Mouse (Mus musculus) embryonic fibroblast, embryonic 13.5 days (primary cell): ENCODE results near the gene Plpp7.

Experiments
- CTCF ChIP-seq: IDR thresholded peaks from 2 replicates; pipeline ENCODE4 v1.5.1; 2011; ENCODE audit warnings: mild to moderate bottlenecking, control low read depth, low read length, moderate library complexity, borderline replicate concordance; ENCODE audit not compliant: insufficient read depth
- POLR2A ChIP-seq: IDR thresholded peaks from 2 replicates; pipeline ENCODE4 v1.6.1; 2011; ENCODE audit warnings: low read depth, mild to moderate bottlenecking, control low read depth, low read length, moderate library complexity

DNA sequence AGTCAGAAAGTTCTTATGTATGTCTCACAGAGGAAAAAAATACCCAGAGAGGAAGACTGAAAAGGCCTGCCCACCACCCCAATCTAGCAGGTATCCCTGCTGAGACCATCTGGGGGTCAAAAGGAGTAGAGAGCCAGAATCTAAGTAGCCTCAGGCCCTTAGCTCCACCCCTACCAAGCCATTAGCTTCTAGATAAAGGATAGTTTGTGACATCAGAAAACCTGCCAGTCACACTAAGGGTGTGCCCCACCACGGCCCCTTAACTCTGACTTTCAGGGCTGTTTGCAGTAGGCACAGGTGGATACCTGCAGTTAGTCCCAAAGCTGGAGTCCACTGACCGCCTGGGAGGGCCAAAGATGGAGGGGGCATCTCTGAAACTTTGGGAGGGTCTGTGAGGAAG is 10.1 kb upstream of the Plpp7 start:
- TF ChIP-seq CTCF (no peak), POLR2A (no peak)
